Mouse (Mus musculus): ENCODE data around the gene Csf3. TPM values are rescaled to one million over a fixed set of nuclear protein-coding genes. Genes with fewer than 3 reads are reported as not detected.
"Not testable (repeated sequence)": the region's sequence is repeated elsewhere in the genome, so short reads cannot be mapped to it uniquely, and the experiment has no call there.

The Csf3 gene
- total RNA-seq (2021) = not detected
- long read RNA-seq, experiment 1 = 0 reads
- long read RNA-seq, experiment 2 = 0 reads

- intact Hi-C loops (cut with DNase I) = loop anchor here (2.0 kb wide), 2 partner anchors 128 to 208 kb away; no protein-coding TSS in a partner anchor
- DNase-seq = no peak
Measured at GRCm38 (mm10) chr11:98701213-98701670, at the start of gene Csf3. Gene Csf3 (plus strand): TSS chr11:98701263.

GRCm38 (mm10) chr11:98655076-98655475 lies 46.0 kb upstream of the Csf3 start:
- DNase-seq = peak; percentile 31 to 52
- intact Hi-C loops (cut with DNase I) = not testable (repeated sequence)

GRCm38 (mm10) chr11:98660517-98660916 lies 40.5 kb upstream of the Csf3 start:
- DNase-seq = peak; percentile 16 to 35
- intact Hi-C loops (cut with DNase I) = no loop called here

GRCm38 (mm10) chr11:98664091-98664490 lies 37.0 kb upstream of the Csf3 start, which contains the start of gene Gsdma:
Gene Gsdma (plus strand): TSS chr11:98664351.
- intact Hi-C loops (cut with DNase I) = no loop called here
- DNase-seq = no peak

GRCm38 (mm10) chr11:98668984-98669383 lies 32.1 kb upstream of the Csf3 start:
- intact Hi-C loops (cut with DNase I) = no loop called here

GRCm38 (mm10) chr11:98671284-98671815 lies 29.7 kb upstream of the Csf3 start:
- no peak for DNase-seq
- intact Hi-C loops (cut with DNase I) = loop anchor here (5.0 kb wide), 1 partner anchor 64 kb away; no protein-coding TSS in a partner anchor

More at GRCm38 (mm10) chr11:98668984-98669383, 32.1 kb upstream of the Csf3 start:
- no peak for DNase-seq

GRCm38 (mm10) chr11:98671857-98672256 lies 29.2 kb upstream of the Csf3 start:
- DNase-seq = no peak
- intact Hi-C loops (cut with DNase I) = loop anchor here (5.0 kb wide), 1 partner anchor 65 kb away; no protein-coding TSS in a partner anchor

- intact Hi-C loops (cut with DNase I) = loop anchor here (5.0 kb wide), 1 partner anchor 65 kb away; no protein-coding TSS in a partner anchor
- no peak for DNase-seq
Measured at GRCm38 (mm10) chr11:98672482-98672881, 28.6 kb upstream of the Csf3 start.

- intact Hi-C loops (cut with DNase I) = loop anchor here (5.0 kb wide), 1 partner anchor 66 kb away; no protein-coding TSS in a partner anchor
- DNase-seq = peak; percentile 52 to 69
Measured at GRCm38 (mm10) chr11:98673136-98673535, 27.9 kb upstream of the Csf3 start.

GRCm38 (mm10) chr11:98675829-98676363 lies 25.2 kb upstream of the Csf3 start:
- intact Hi-C loops (cut with DNase I) = no loop called here
- DNase-seq = no peak

- no peak for DNase-seq
- intact Hi-C loops (cut with DNase I) = no loop called here
Measured at GRCm38 (mm10) chr11:98680023-98680422, 21.0 kb upstream of the Csf3 start.

- DNase-seq; intact Hi-C loops (cut with DNase I): not testable (repeated sequence)
Measured at GRCm38 (mm10) chr11:98680595-98680994, 20.5 kb upstream of the Csf3 start.

GRCm38 (mm10) chr11:98681186-98681585 lies 19.9 kb upstream of the Csf3 start:
- intact Hi-C loops (cut with DNase I) = no loop called here

GRCm38 (mm10) chr11:98681786-98682745 lies 19.0 kb upstream of the Csf3 start, which contains the start of gene Psmd3:
Gene Psmd3 (plus strand): TSS chr11:98682554.
- intact Hi-C loops (cut with DNase I) = no loop called here
- DNase-seq = peak; percentile 96

More at GRCm38 (mm10) chr11:98681186-98681585, 19.9 kb upstream of the Csf3 start:
- no peak for DNase-seq

- DNase-seq = no peak
- intact Hi-C loops (cut with DNase I) = no loop called here
Measured at GRCm38 (mm10) chr11:98682811-98683210, 18.3 kb upstream of the Csf3 start.

GRCm38 (mm10) chr11:98685642-98686041 lies 15.4 kb upstream of the Csf3 start:
- no peak for DNase-seq
- intact Hi-C loops (cut with DNase I) = no loop called here

- intact Hi-C loops (cut with DNase I) = no loop called here
- DNase-seq = no peak
Measured at GRCm38 (mm10) chr11:98686976-98687375, 14.1 kb upstream of the Csf3 start.

- intact Hi-C loops (cut with DNase I) = no loop called here
- DNase-seq = no peak
Measured at GRCm38 (mm10) chr11:98688009-98688408, 13.1 kb upstream of the Csf3 start.

- no peak for DNase-seq
Measured at GRCm38 (mm10) chr11:98693201-98693600, 7.9 kb upstream of the Csf3 start.

GRCm38 (mm10) chr11:98693746-98694145 lies 7.3 kb upstream of the Csf3 start:
- no peak for DNase-seq
- intact Hi-C loops (cut with DNase I) = no loop called here

More at GRCm38 (mm10) chr11:98693201-98693600, 7.9 kb upstream of the Csf3 start:
- intact Hi-C loops (cut with DNase I) = no loop called here

- no peak for DNase-seq
- intact Hi-C loops (cut with DNase I) = no loop called here
Measured at GRCm38 (mm10) chr11:98694301-98694700, 6.8 kb upstream of the Csf3 start.

Measured in heart, postnatal 14 days (tissue).